Mouse (Mus musculus) MEL (cell line): ENCODE measurements around the gene Rps6kb2. TPM values are rescaled to one million over a fixed set of nuclear protein-coding genes. Genes with fewer than 3 reads are reported as not detected.

Source experiments
- DNase-seq: peaks from one replicate; pipeline ENCODE4 v3.0.0; 2011; ENCODE audit warnings: low read depth, low spot score
- H3K27ac ChIP-seq: 2 replicates; pipeline ENCODE4 v1.5.1; 2012; ENCODE audit warnings: low read depth, mild to moderate bottlenecking, control low read depth, low read length, moderate library complexity; ENCODE audit not compliant: control insufficient read depth
- H3K27me3 ChIP-seq, 2 experiments: fragments of 150-350 bp in 1 of 2; sonication (generic) in 1 of 2; 2 replicates each; pipeline ENCODE4 v1.6.1; 2012; ENCODE audit warnings: low read length in 2 of 2, mild to moderate bottlenecking in 2 of 2, improper control_type of control experiment in 1 of 2, moderate library complexity in 1 of 2; ENCODE audit not compliant: insufficient read depth in 2 of 2, control insufficient read depth in 1 of 2
- H3K36me3 ChIP-seq, 2 experiments: 2 replicates each; pipeline ENCODE4 v1.6.1; 2012 to 2014; ENCODE audit warnings: low read length in 2 of 2, improper control_type of control experiment in 1 of 2, inconsistent platforms in 1 of 2, mild to moderate bottlenecking in 1 of 2; ENCODE audit not compliant: insufficient read depth in 2 of 2, control insufficient read depth in 1 of 2
- H3K4me1 ChIP-seq, 2 experiments: fragments of 150-350 bp in 1 of 2; sonication (generic) in 1 of 2; 2 replicates each; pipeline ENCODE4 v1.6.1; 2012; ENCODE audit warnings: low read length in 2 of 2, improper control_type of control experiment in 1 of 2, mild to moderate bottlenecking in 1 of 2; ENCODE audit not compliant: insufficient read depth in 2 of 2, control insufficient read depth in 1 of 2
- H3K4me3 ChIP-seq, 2 experiments: fragments of 150-350 bp in 1 of 2; sonication (generic) in 1 of 2; 2 replicates each; pipeline ENCODE4 v1.5.1; 2012; ENCODE audit warnings: low read depth in 2 of 2, low read length in 2 of 2, mild to moderate bottlenecking in 2 of 2, moderate library complexity in 2 of 2, control low read depth in 1 of 2, improper control_type of control experiment in 1 of 2; ENCODE audit not compliant: control insufficient read depth in 1 of 2, insufficient read depth in 1 of 2
- H3K79me2 ChIP-seq: 2 replicates; pipeline ENCODE4 v1.6.1; 2012; ENCODE audit warnings: mild to moderate bottlenecking, low read length, moderate library complexity; ENCODE audit not compliant: control insufficient read depth, poor library complexity, insufficient read depth
- H3K9ac ChIP-seq: 2 replicates; pipeline ENCODE4 v1.6.1; 2012; ENCODE audit warnings: low read depth, mild to moderate bottlenecking, control low read depth, low read length, moderate library complexity; ENCODE audit not compliant: control insufficient read depth, poor library complexity, severe bottlenecking
- H3K9me3 ChIP-seq: fragments of 150-350 bp; sonication (generic); replicated peaks from 2 replicates; pipeline ENCODE4 v1.6.1; 2012; ENCODE audit warnings: mild to moderate bottlenecking, low read length, improper control_type of control experiment, moderate library complexity; ENCODE audit not compliant: insufficient read depth
- CHD2 ChIP-seq: IDR thresholded peaks from 2 replicates; pipeline ENCODE4 v1.6.1; 2011; ENCODE audit warnings: low read length, improper control_type of control experiment
- EP300 ChIP-seq, 2 experiments: IDR thresholded peaks; 2 replicates each; pipeline ENCODE4 v1.6.1; 2011; ENCODE audit warnings: improper control_type of control experiment in 2 of 2, low read length in 2 of 2, low read depth in 1 of 2, mild to moderate bottlenecking in 1 of 2
- MAX ChIP-seq: IDR thresholded peaks from 2 replicates; pipeline ENCODE4 v1.6.1; 2011; ENCODE audit warnings: low read length, improper control_type of control experiment
- MYC ChIP-seq: IDR thresholded peaks from 2 replicates; pipeline ENCODE4 v1.6.1; 2011; ENCODE audit warnings: low read depth, mild to moderate bottlenecking, low read length, improper control_type of control experiment, moderate library complexity
- SIN3A ChIP-seq: IDR thresholded peaks from 2 replicates; pipeline ENCODE4 v1.6.1; 2012; ENCODE audit warnings: low read length, improper control_type of control experiment, inconsistent platforms
- TBP ChIP-seq: IDR thresholded peaks from 2 replicates; pipeline ENCODE4 v1.8.0; 2011; ENCODE audit warnings: low read depth, low read length, improper control_type of control experiment
- TCF12 ChIP-seq: IDR thresholded peaks from 2 replicates; pipeline ENCODE4 v1.6.1; 2014; ENCODE audit warnings: low read depth, mild to moderate bottlenecking, inconsistent platforms, low read length, improper control_type of control experiment, moderate library complexity
- ZKSCAN1 ChIP-seq: IDR thresholded peaks from 2 replicates; pipeline ENCODE4 v1.6.1; 2012; ENCODE audit warnings: low read depth, mild to moderate bottlenecking, inconsistent platforms, low read length, improper control_type of control experiment, moderate library complexity
- ZMIZ1 ChIP-seq: IDR thresholded peaks from 2 replicates; pipeline ENCODE4 v1.6.1; 2012; ENCODE audit warnings: low read depth, mild to moderate bottlenecking, inconsistent platforms, low read length, improper control_type of control experiment, moderate library complexity
- polyA plus RNA-seq, 2 experiments: library from polyadenylated mRNA; stranded (reverse) in 1 of 2; unstranded in 1 of 2; fragments of >175 nt in 1 of 2; fragments of >200 nt in 1 of 2; gene quantifications; 2 replicates each; pipeline versions ENCODE4 v1.2.1 to v1.2.4; 2012; ENCODE audit warnings: low replicate concordance in 2 of 2, low read depth in 1 of 2; ENCODE audit not compliant: insufficient read length in 2 of 2, insufficient read depth in 1 of 2, missing spikeins in 1 of 2
- total RNA-seq: library from RNA; depleted of rRNA; stranded (reverse); fragments of 300-350 nt; gene quantifications from 2 replicates; pipeline ENCODE4 v1.2.3, GENCODE M21; 2012; rRNA removed

Rps6kb2 gene
- total and polyA plus RNA-seq, 3 experiments = 8.7 to 19.8 TPM; not detected in 1

DNA sequence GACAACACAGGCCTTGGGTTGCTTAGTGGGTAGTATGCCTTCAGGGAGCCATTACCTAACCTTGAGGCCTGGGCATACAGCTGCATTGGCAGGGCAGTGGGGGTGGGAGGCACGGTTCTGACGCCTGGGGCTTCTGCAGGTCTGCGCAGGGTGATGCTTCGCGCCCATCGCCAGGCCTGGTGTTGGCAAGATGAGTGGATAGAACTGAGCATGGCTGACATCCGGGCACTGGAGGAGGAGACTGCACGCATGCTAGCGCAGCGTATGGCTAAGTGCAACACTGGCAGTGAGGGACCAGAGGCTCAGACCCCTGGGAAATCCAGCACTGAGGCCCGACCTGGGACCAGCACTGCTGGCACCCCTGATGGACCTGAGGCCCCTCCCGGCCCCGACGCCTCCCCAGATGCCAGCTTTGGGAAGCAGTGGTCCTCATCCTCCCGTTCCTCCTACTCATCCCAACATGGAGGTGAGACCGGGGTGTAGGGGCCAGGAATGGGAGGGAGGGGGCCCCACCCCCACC, 58.4 kb downstream of the Rps6kb2 start:
- TF ChIP-seq MYC (no peak), SIN3A (no peak), ZKSCAN1 (no peak), CHD2 (no peak), TCF12 (no peak), ZMIZ1 (no peak), TBP (no peak), MAX (no peak), EP300 (IDR thresholded peaks at IDR 0.05; ENCODE audit: low read depth in 1 of 2, low read length in 2 of 2) (no peak)
- Histone ChIP-seq H3K9me3 (no peaks in the 10 kb centered on the region), H3K4me1 (peaks cover 0 to 6% of the 10 kb centered on the region in 2 experiments; a peak in 1 of 4 replicates), H3K27ac (no peak overlapping the region), H3K27me3 (no peaks in the 10 kb centered on the region), H3K9ac (no peak overlapping the region), H3K36me3 (no peaks in the 10 kb centered on the region), H3K4me3 (no peak overlapping the region), H3K79me2 (peaks cover 6% of the 10 kb centered on the region)
- DNase-seq = no peak

Other genes starting within 250 kb of the Rps6kb2 start
Only the 30 nearest of the 32 such genes appear.
- 4.3 and 4.7 TPM in 2 replicates for gene Unc93b1, start 228.2 kb downstream of the Rps6kb2 start, total RNA-seq
- gene Unc93b1, start 228.2 kb downstream of the Rps6kb2 start, polyA plus RNA-seq = 1 to 10 TPM in 1 of 2 experiments, not detected in 1; 8.2 TPM
- gene Aldh3b3, start 204.7 kb downstream of the Rps6kb2 start, total RNA-seq = not detected in 2 replicates
- not detected for gene Aldh3b3, start 204.7 kb downstream of the Rps6kb2 start, polyA plus RNA-seq
- not detected in 2 replicates for gene Aldh3b2, start 191.0 kb downstream of the Rps6kb2 start, total RNA-seq
- not detected for gene Aldh3b2, start 191.0 kb downstream of the Rps6kb2 start, polyA plus RNA-seq
- 3.3 and 5.9 TPM in 2 replicates for gene Acy3, start 176.8 kb downstream of the Rps6kb2 start, total RNA-seq
- gene Acy3, start 176.8 kb downstream of the Rps6kb2 start, polyA plus RNA-seq = 10 to 100 TPM in 1 of 2 experiments, not detected in 1; 12.1 TPM
- gene Tbx10, start 170.6 kb downstream of the Rps6kb2 start, total RNA-seq = not detected in 2 replicates
- gene Tbx10, start 170.6 kb downstream of the Rps6kb2 start, polyA plus RNA-seq = not detected
- gene Nudt8, start 162.8 kb downstream of the Rps6kb2 start, total RNA-seq = 64.8 and 71.5 TPM in 2 replicates
- gene Nudt8, start 162.8 kb downstream of the Rps6kb2 start, polyA plus RNA-seq = 10 to 100 TPM in 1 of 2 experiments, not detected in 1; 58.1 TPM
- gene Gm49405, start 162.7 kb downstream of the Rps6kb2 start, total RNA-seq = 1.8 and 3.6 TPM in 2 replicates
- gene Gm49405, start 162.7 kb downstream of the Rps6kb2 start, polyA plus RNA-seq = 1 to 10 TPM in 1 of 2 experiments, not detected in 1; 5.7 TPM
- 6.8 and 9.9 TPM in 2 replicates for gene Doc2g, start 160.0 kb downstream of the Rps6kb2 start, total RNA-seq
- gene Doc2g, start 160.0 kb downstream of the Rps6kb2 start, polyA plus RNA-seq = 10 to 100 TPM in 1 of 2 experiments, not detected in 1; 16.0 TPM
- 235 and 267 TPM in 2 replicates for gene Ndufv1, start 150.5 kb downstream of the Rps6kb2 start, total RNA-seq
- 100 to 1,000 TPM in 1 of 2 experiments, not detected in 1; 218 TPM for gene Ndufv1, start 150.5 kb downstream of the Rps6kb2 start, polyA plus RNA-seq
- gene Gstp1, start 125.4 kb downstream of the Rps6kb2 start, total RNA-seq = 251 and 270 TPM in 2 replicates
- 100 to 1,000 TPM in 1 of 2 experiments, not detected in 1; 369 TPM for gene Gstp1, start 125.4 kb downstream of the Rps6kb2 start, polyA plus RNA-seq
- 7.4 TPM in 1 of 2 replicates, not detected in the other for gene Gstp2, start 117.3 kb downstream of the Rps6kb2 start, total RNA-seq
- under 1 TPM in 1 of 2 experiments, not detected in 1; 0.65 TPM for gene Gstp2, start 117.3 kb downstream of the Rps6kb2 start, polyA plus RNA-seq
- gene Gstp3, start 103.8 kb downstream of the Rps6kb2 start, total RNA-seq = not detected in 2 replicates
- under 1 TPM in 1 of 2 experiments, not detected in 1; 0.84 TPM for gene Gstp3, start 103.8 kb downstream of the Rps6kb2 start, polyA plus RNA-seq
- not detected in 2 replicates for gene Cabp2, start 81.8 kb downstream of the Rps6kb2 start, total RNA-seq
- under 1 TPM in 1 of 2 experiments, not detected in 1; 0.14 TPM for gene Cabp2, start 81.8 kb downstream of the Rps6kb2 start, polyA plus RNA-seq
- gene Cdk2ap2, start 66.2 kb downstream of the Rps6kb2 start, total RNA-seq = 53.4 and 53.5 TPM in 2 replicates
- gene Cdk2ap2, start 66.2 kb downstream of the Rps6kb2 start, polyA plus RNA-seq = 10 to 100 TPM in 1 of 2 experiments, not detected in 1; 97.6 TPM
- 18.4 and 25.3 TPM in 2 replicates for gene Pitpnm1, start 63.4 kb downstream of the Rps6kb2 start, total RNA-seq
- 10 to 100 TPM in 1 of 2 experiments, not detected in 1; 51.2 TPM for gene Pitpnm1, start 63.4 kb downstream of the Rps6kb2 start, polyA plus RNA-seq
- 37.8 and 40.0 TPM in 2 replicates for gene Aip, start 37.5 kb downstream of the Rps6kb2 start, total RNA-seq
- gene Aip, start 37.5 kb downstream of the Rps6kb2 start, polyA plus RNA-seq = 100 to 1,000 TPM in 1 of 2 experiments, not detected in 1; 101 TPM
- not detected in 2 replicates for gene Gpr152, start 23.6 kb downstream of the Rps6kb2 start, total RNA-seq
- under 1 TPM in 1 of 2 experiments, not detected in 1; 0.03 TPM for gene Gpr152, start 23.6 kb downstream of the Rps6kb2 start, polyA plus RNA-seq
- gene Cabp4, start 19.3 kb downstream of the Rps6kb2 start, total RNA-seq = 0.08 and 0.13 TPM in 2 replicates
- gene Cabp4, start 19.3 kb downstream of the Rps6kb2 start, polyA plus RNA-seq = under 1 TPM in 1 of 2 experiments, not detected in 1; 0.24 TPM
- 54.1 and 55.5 TPM in 2 replicates for gene Coro1b, start 14.7 kb downstream of the Rps6kb2 start, total RNA-seq
- 100 to 1,000 TPM in 1 of 2 experiments, not detected in 1; 111 TPM for gene Coro1b, start 14.7 kb downstream of the Rps6kb2 start, polyA plus RNA-seq
- 75.7 and 80.3 TPM in 2 replicates for gene Ptprcap, start 9.8 kb downstream of the Rps6kb2 start, total RNA-seq
- 10 to 100 TPM in 1 of 2 experiments, not detected in 1; 67.9 TPM for gene Ptprcap, start 9.8 kb downstream of the Rps6kb2 start, polyA plus RNA-seq
- 0.39 and 0.81 TPM in 2 replicates for gene Carns1, start 12.1 kb upstream of the Rps6kb2 start, total RNA-seq
- gene Carns1, start 12.1 kb upstream of the Rps6kb2 start, polyA plus RNA-seq = under 1 TPM in 1 of 2 experiments, not detected in 1; 0.63 TPM
- 14.0 and 15.2 TPM in 2 replicates for gene Tbc1d10c, start 27.9 kb upstream of the Rps6kb2 start, total RNA-seq
- 10 to 100 TPM in 1 of 2 experiments, not detected in 1; 15.5 TPM for gene Tbc1d10c, start 27.9 kb upstream of the Rps6kb2 start, polyA plus RNA-seq
- gene Ppp1ca, start 28.7 kb upstream of the Rps6kb2 start, total RNA-seq = 437 and 453 TPM in 2 replicates
- 100 to 1,000 TPM; 455 to 505 TPM for gene Ppp1ca, start 28.7 kb upstream of the Rps6kb2 start, polyA plus RNA-seq
- 20.5 and 21.3 TPM in 2 replicates for gene Rad9a, start 38.3 kb upstream of the Rps6kb2 start, total RNA-seq
- 10 to 100 TPM in 1 of 2 experiments, not detected in 1; 37.9 TPM for gene Rad9a, start 38.3 kb upstream of the Rps6kb2 start, polyA plus RNA-seq
- 0.13 and 0.42 TPM in 2 replicates for gene Clcf1, start 50.9 kb upstream of the Rps6kb2 start, total RNA-seq
- gene Clcf1, start 50.9 kb upstream of the Rps6kb2 start, polyA plus RNA-seq = 1 to 10 TPM in 1 of 2 experiments, not detected in 1; 2.3 TPM
- not detected in 2 replicates for gene AC109138.7, start 51.0 kb upstream of the Rps6kb2 start, total RNA-seq
- gene AC109138.7, start 51.0 kb upstream of the Rps6kb2 start, polyA plus RNA-seq = not detected
- gene Pold4, start 68.5 kb upstream of the Rps6kb2 start, total RNA-seq = 18.5 and 21.1 TPM in 2 replicates
- gene Pold4, start 68.5 kb upstream of the Rps6kb2 start, polyA plus RNA-seq = 10 to 100 TPM in 1 of 2 experiments, not detected in 1; 40.4 TPM
- gene Ssh3, start 105.8 kb upstream of the Rps6kb2 start, total RNA-seq = 7.4 and 9.2 TPM in 2 replicates
- gene Ssh3, start 105.8 kb upstream of the Rps6kb2 start, polyA plus RNA-seq = 10 to 100 TPM in 1 of 2 experiments, not detected in 1; 14.1 TPM
- gene Ankrd13d, start 119.8 kb upstream of the Rps6kb2 start, total RNA-seq = 0.96 and 1.4 TPM in 2 replicates
- 1 to 10 TPM in 1 of 2 experiments, not detected in 1; 2.6 TPM for gene Ankrd13d, start 119.8 kb upstream of the Rps6kb2 start, polyA plus RNA-seq
- gene Grk2, start 142.9 kb upstream of the Rps6kb2 start, total RNA-seq = 65.1 and 75.2 TPM in 2 replicates
- 100 to 1,000 TPM in 1 of 2 experiments, not detected in 1; 105 TPM for gene Grk2, start 142.9 kb upstream of the Rps6kb2 start, polyA plus RNA-seq